Mouse (Mus musculus) cortical plate, adult 2 months (tissue): ENCODE data around the gene Zmiz2. TPM values are rescaled to one million over a fixed set of nuclear protein-coding genes. Genes with fewer than 3 reads are reported as not detected.
A peak's percentile ranks its signal among the peaks of the same experiment; 100 is the strongest.
"Not testable (repeated sequence)": the region's sequence is repeated elsewhere in the genome, so short reads cannot be mapped to it uniquely, and the experiment has no call there.

Experiments
- H3K27ac ChIP-seq: fragments of 200-500 bp; 2 replicates; pipeline ENCODE4 v1.5.1; 2012; ENCODE audit warnings: low read length, control low read depth, inconsistent platforms; ENCODE audit not compliant: insufficient read depth
- H3K4me1 ChIP-seq: fragments of 200-500 bp; 2 replicates; pipeline ENCODE4 v1.6.1; 2011; ENCODE audit warnings: low read length; ENCODE audit not compliant: control insufficient read depth, insufficient read depth
- H3K4me3 ChIP-seq: fragments of 200-500 bp; 2 replicates; pipeline ENCODE4 v1.5.1; 2011; ENCODE audit warnings: mild to moderate bottlenecking, low read length, control low read depth; ENCODE audit not compliant: insufficient read depth
- CTCF ChIP-seq: fragments of 200-500 bp; IDR thresholded peaks from 2 replicates; pipeline ENCODE4 v1.5.1; 2011; ENCODE audit warnings: mild to moderate bottlenecking, control low read depth, low read length; ENCODE audit not compliant: insufficient read depth; ENCODE audit errors: extremely low read depth
- POLR2A ChIP-seq: fragments of 200-500 bp; IDR thresholded peaks from 2 replicates; pipeline ENCODE4 v1.6.1; 2011; ENCODE audit warnings: mild to moderate bottlenecking, low read length, control low read depth; ENCODE audit not compliant: insufficient read depth; ENCODE audit errors: extremely low read depth
- polyA plus RNA-seq: library from polyadenylated mRNA; depleted of rRNA; stranded (reverse); fragments of >200 nt; gene quantifications from 2 replicates; pipeline ENCODE4 v1.2.3, GENCODE M21; 2012

Zmiz2 gene
- polyA plus RNA-seq, 1 experiment: 105 TPM

DNA sequence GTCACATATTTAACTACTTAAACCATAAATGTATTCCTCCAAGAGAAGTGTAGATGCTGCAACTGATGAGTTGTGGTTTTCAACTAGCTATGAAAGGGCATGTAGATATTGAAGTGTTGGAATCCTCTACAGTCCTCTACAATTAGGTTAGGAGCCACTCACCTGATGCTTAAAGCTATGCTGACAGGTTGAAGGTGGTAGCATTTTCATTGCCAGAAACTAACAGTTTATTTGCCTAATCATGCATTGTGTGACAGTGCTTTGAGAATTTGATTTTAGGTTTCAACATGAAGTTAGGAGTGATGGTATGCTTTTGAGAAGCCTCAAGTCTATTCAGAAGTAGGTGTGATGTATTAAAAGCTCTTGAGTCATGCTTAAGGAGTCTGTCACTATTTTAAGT, 28.6 kb downstream of the Zmiz2 start:
- Histone ChIP-seq H3K27ac (no peak overlapping the region), H3K4me1 (peaks cover 4% of the 10 kb centered on the region; the same call in 1 of the 2 replicates), H3K4me3 (peak overlapping the region; percentile 56; the same call in 1 of the 2 replicates)
- TF ChIP-seq POLR2A (no peak), CTCF (no peak)

DNA sequence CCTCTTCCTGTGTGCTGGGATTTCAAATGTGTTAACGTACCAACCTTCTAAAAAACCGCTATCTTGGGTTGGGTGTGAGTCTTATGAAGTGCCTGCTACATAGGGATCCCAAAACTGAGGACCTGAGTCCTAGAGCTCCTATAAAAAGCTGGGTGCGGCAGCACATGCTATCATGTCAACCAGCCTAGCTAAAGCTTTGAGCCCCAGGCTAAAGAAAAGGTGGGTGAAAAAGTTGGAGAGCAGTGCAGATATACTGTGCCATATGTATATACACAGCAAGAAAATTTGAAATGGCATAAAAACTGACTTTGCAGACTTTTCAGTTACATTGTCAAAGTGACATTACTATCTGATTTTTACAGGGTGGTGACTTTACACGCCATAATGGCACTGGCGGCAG, 29.9 kb downstream of the Zmiz2 start:
- TF ChIP-seq POLR2A: no peak
- Histone ChIP-seq H3K4me3 (no peak overlapping the region), H3K27ac (no peak overlapping the region), H3K4me1 (peaks cover 4% of the 10 kb centered on the region; the same call in 1 of the 2 replicates)

DNA sequence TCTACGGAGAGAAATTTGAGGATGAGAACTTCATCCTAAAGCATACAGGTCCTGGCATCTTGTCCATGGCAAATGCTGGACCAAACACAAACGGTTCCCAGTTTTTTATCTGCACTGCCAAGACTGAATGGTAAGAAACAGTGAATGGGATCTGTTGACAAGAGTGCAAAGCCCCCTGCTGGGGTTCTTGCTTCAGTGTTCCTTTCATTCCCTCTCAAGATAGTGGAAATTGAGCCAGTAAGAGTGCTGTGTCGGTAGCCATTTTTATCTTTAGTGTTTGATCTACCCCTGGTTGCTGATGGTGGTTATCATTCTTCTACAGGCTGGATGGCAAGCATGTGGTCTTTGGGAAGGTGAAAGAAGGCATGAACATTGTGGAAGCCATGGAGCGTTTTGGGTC, 30.3 kb downstream of the Zmiz2 start:
- H3K4me3 ChIP-seq, H3K4me1 ChIP-seq, H3K27ac ChIP-seq: not testable (repeated sequence)

DNA sequence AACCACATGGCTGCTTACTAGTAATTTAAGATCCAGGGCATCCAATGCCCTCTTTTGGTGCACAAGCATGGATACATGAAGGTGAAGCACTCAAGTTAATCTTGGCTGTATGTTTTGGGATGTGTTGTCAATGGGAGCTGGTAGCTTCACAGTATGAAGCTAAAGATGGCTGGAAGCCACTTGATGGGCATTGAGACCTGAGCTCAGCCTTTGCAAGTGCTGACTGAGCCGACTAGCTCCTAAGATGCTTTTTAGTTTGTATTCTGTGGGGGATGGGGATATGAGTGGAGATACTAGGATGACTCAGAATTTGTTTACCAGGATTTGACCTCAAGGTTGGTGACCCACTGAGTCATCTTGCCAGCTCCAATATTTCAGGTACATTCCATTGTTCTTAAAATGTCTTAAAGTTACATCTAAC, 31.4 kb downstream of the Zmiz2 start:
- H3K27ac ChIP-seq: no peak overlapping the region
- TF ChIP-seq POLR2A: no peak
- no peak for TF ChIP-seq CTCF
- no peak overlapping the region for H3K4me3 ChIP-seq
- H3K4me1 ChIP-seq: peaks cover 2% of the 10 kb centered on the region; the same call in 1 of the 2 replicates

DNA sequence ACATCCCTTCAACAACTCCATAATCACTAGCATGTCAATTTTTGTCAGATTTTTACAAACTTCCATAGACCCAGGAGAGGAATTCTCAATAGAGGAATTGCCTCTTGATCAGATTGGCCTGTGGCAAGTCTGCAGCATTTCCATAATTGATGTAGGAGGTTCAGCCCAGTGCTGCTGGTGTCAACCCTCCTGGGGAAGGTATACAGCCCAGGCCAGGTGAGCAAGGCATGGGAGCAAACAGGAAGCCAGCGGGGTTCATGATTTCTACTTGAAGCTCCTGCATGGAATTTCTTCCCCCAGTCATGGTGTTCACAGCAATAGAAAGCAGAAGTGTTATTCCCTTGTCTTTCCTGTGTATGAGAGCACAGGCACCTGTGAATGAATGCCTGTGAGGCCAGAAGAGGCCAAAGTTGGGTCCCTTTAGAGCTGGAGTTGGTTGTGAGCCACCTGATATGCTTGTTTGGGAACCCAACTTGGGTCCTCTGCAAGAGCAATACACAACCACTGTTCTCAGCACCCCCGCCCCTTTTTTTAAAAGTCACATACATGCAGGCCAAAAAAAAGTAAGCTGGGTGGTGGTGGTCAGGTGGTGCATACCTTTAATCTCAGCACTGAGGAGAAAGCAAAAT, 32.0 kb downstream of the Zmiz2 start:
- peaks cover 2% of the 10 kb centered on the region; the same call in 1 of the 2 replicates for H3K4me1 ChIP-seq
- peak; percentile 17; the same call in 1 of the 2 replicates for TF ChIP-seq POLR2A
- TF ChIP-seq CTCF: no peak
- no peak overlapping the region for H3K27ac ChIP-seq
- no peak overlapping the region for H3K4me3 ChIP-seq

DNA sequence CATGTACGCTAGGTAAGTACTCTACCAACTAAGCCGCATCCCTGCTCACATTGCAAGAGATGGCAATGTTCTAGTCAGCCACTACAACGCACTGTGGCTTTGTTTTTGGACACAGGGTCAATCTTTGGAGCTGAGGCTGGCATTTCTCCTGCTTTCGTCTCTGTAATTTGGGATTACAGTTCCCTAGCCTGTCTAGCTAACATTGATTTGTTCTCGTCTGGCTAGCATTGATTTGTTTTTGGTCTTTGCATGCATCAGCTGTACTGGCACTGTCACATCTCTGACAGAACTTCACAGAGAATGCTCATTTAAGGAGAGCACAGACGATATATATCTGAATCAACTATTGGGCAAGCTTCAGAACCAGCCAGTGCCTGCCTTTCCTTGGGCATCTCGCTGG, 41.3 kb downstream of the Zmiz2 start:
- Histone ChIP-seq H3K4me3 (no peak overlapping the region), H3K27ac (no peak overlapping the region), H3K4me1 (no peaks in the 10 kb centered on the region)
- TF ChIP-seq POLR2A: no peak
- no peak for TF ChIP-seq CTCF

DNA sequence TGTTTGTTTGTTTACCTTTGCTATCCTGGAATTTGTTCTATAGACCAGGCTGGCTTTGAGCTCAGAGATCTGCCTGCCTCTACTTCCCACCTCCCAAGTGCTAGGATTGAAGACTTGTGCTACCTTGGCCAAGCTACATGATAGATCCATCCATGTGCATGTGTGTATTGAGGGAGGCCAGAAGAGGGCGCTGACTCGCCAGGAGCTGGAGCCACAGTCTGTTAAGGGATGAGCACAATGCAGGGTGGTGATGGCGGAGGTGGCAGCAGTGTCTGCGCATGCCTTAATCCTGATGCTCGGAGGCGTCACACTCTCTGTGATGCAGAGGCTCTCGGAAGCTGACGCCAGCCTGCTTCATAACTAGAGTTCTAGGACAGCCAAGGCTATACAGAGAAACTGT, 47.6 kb downstream of the Zmiz2 start:
- H3K4me3 ChIP-seq: no peak overlapping the region
- H3K4me1 ChIP-seq: no peaks in the 10 kb centered on the region
- TF ChIP-seq CTCF: peak; percentile 58
- no peak for TF ChIP-seq POLR2A
- no peak overlapping the region for H3K27ac ChIP-seq

DNA sequence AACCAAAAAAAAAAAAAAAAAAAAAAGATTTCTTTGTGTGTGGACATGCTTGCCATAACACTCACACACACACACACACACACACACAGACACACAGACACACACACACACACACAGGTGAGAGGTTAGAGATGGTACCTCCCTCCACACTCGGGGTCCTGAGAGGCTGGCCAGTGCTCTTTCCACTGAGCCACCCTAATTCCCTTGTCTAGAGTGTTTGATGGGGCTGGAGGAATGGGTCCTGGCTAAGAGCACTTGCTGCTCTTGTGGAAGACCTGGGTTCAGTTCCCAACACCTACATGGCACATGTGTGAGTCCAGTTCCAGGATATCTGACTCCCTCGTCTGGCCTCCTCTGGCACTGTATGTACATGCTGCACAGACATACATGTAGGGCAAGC, 48.8 kb downstream of the Zmiz2 start:
- Histone ChIP-seq H3K27ac (no peak overlapping the region), H3K4me1 (no peaks in the 10 kb centered on the region), H3K4me3 (no peak overlapping the region)
- TF ChIP-seq CTCF: no peak
- TF ChIP-seq POLR2A: no peak

DNA sequence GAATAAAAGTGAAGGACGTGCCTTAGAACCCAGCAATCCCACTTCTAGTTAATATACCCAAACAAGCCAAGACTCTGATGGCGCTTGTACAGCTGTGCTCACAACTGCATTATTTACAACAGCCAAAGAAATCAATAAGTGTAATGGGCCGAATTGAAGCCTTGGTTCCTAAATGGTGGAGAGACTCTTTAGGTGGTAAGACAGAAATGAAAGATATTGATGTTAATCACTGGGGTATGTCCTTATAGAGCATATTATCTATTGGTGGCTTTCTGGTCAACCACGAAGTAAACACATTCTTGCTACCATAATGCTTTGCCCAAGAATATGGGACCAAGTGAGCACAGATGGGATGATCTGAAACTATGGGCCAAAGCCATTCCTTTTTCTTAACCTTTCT, 51.3 kb downstream of the Zmiz2 start:
- no peak overlapping the region for H3K27ac ChIP-seq
- H3K4me3 ChIP-seq: no peak overlapping the region
- H3K4me1 ChIP-seq: no peaks in the 10 kb centered on the region; the same call in 1 of the 2 replicates
- TF ChIP-seq POLR2A (no peak), CTCF (no peak)

DNA sequence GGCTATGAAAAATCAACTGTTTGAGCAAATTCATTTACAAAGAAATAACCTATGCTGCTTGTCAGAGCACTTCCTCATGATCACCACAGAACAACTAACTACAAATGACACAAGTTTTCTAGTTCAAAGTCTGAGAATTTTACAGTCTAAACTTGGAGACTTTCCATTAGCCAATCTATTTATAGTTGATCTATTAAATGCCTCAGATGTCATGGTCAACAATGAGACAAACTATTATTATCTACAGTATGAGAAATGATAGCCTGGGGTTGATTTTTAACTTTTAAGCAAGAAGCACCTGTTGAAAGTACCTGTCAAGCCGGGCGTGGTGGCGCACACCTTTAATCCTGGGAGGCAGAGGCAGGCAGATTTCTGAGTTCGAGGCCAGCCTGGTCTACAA, 53.7 kb downstream of the Zmiz2 start:
- no peak overlapping the region for H3K27ac ChIP-seq
- TF ChIP-seq CTCF (no peak), POLR2A (no peak)
- H3K4me1 ChIP-seq: no peaks in the 10 kb centered on the region; the same call in 1 of the 2 replicates
- no peak overlapping the region for H3K4me3 ChIP-seq

DNA sequence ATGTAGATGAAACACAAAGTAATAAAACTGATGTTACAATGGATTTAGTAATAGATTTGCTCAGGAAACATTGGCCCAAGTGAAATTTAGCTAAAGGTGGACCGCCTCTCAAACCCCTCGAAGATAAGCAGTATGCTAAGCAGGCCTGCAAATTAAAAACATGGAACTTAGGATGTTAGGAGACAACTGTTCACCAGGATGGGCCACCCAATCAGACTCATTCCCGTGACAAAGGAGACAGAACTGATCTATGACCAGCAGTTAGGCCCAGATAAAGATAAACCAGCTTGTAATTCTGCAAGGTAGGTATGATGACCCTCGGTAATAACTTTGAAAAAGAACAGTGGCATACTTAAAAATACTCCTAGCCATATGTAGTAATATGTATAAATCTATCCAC, 54.2 kb downstream of the Zmiz2 start:
- peak overlapping the region; percentile 60; the same call in 1 of the 2 replicates for H3K4me3 ChIP-seq
- no peaks in the 10 kb centered on the region; the same call in 1 of the 2 replicates for H3K4me1 ChIP-seq
- H3K27ac ChIP-seq: no peak overlapping the region
- TF ChIP-seq CTCF (no peak), POLR2A (no peak)
